Mouse (Mus musculus): Measurements from ENCODE around the gene Ifnar1.

DNA sequence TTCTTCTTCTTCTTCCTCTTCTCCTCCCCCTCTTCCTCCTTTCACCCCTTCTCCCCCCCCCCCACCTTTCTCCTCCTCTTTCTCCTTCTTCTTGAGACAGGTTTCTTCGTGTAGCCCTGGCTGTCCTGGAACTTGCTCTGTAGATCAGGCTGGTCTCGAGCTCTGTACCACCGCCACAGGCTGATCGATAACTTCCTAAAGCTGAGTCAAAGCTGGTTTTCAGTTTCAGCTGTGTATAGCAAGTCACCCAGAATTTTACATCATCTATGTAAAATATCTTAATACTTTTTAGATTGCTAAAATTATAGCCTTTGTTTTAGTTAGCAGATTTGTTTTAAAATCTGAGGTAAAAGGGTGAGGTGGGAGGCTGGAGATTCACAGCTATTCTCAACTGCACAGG lies 40.2 kb upstream of the Ifnar1 start:
- TF ChIP-seq CTCF (IDR thresholded peaks at IDR 0.05; ENCODE audit: low read depth, low read length) = no peak
- TF ChIP-seq POLR2A (IDR thresholded peaks at IDR 0.05; ENCODE audit: extremely low read depth, insufficient read depth, low read length) = no peak

All from liver, adult 2 months (tissue).